Mouse (Mus musculus) splenic B cell, adult 2 months (primary cell): Measurements from ENCODE around the gene Grik2.

Experiments
- DNase-seq: peaks from one replicate; pipeline ENCODE4 v3.0.0-alpha.2; 2011; ENCODE audit warnings: low read depth, low spot score
- H3K27me3 ChIP-seq: 2 replicates; pipeline ENCODE4 v1.6.1; 2012; ENCODE audit warnings: mild to moderate bottlenecking, low read length, moderate library complexity, mixed read lengths; ENCODE audit not compliant: control insufficient read depth, poor library complexity, insufficient read depth, severe bottlenecking
- H3K36me3 ChIP-seq: 2 replicates; pipeline ENCODE4 v1.6.1; 2012; ENCODE audit warnings: mild to moderate bottlenecking, low read length, moderate library complexity, mixed read lengths; ENCODE audit not compliant: control insufficient read depth, poor library complexity, insufficient read depth, severe bottlenecking

The Grik2 gene

DNA sequence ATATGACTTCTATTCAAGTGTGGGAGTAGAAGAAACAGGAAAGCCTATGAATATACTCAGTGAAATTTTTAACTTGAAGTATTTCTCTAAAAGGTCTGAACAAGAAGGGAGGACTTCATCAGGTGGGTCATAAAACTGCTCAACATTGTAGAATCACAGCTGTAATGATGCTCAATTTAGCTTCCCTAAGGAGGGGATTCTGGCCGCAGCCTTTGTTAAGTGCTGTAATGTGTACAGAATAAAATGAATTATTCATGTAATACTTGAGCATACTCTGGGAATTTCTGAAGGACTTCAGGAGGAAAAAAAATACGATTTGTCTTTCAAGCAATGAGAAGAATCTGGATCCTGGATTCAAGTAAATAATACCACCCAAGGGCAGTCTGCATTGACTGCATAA lies 26.0 kb downstream of the Grik2 start:
- Histone ChIP-seq H3K36me3 (no peaks in the 10 kb centered on the region), H3K27me3 (no peaks in the 10 kb centered on the region)
- DNase-seq: no peak

DNA sequence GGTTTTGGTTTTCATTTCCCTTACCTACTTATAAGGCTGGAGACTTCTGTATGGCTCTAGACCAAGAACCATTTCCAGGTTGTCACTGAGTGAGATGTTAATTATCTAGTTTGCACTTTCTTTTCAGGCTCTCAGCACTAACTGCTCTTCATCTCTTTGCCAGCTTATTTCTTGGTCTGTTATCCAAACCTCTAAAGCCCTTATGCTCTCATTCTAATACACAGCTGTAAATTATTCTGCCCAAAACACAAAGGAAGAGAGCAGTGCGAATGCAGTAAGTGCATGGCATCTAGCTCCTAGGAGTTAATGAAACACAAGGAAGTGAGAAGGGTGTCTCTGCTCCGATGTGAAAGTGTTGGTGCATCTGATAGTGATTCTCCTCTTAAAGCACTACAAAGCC lies 36.8 kb downstream of the Grik2 start:
- Histone ChIP-seq H3K27me3 (no peaks in the 10 kb centered on the region), H3K36me3 (no peaks in the 10 kb centered on the region)
- no peak for DNase-seq

DNA sequence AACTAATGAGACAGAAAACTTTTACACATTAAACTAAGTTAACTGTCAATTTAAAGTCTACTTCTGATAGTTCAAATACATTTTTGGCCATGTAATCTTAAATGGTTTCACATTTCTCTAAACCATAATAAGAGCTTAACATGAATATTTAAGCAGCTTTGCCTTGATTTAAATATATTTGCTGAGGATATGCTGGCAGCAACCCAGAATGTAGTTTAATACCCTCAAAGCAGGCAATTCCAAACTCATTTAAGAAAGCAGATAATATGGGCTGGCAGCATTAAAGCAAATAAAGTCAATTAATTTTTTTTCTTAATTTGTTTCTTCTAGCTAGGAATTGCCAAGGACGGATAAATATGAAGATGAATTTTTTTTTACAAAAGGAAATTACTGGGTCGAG lies 56.7 kb downstream of the Grik2 start:
- Histone ChIP-seq H3K36me3 (no peaks in the 10 kb centered on the region), H3K27me3 (no peaks in the 10 kb centered on the region)
- DNase-seq: no peak

DNA sequence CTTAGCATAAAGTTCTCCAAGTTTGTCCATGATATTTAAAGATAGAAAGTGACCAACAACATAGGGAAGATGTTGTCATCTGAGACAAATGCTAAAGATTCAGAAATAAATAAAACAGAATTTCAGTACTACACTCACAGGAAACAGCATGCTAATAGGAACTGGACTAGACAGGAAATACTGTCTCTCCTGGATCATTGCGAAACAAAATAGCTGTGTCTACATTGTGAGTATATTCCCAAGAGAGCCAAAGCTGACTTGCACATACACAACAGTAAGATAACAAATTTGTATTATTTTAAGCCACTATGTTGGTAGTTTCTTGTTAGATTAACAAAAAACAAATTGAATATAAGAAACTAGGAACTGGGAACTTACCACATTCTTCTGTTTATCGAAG lies 64.9 kb downstream of the Grik2 start:
- no peak for DNase-seq
- Histone ChIP-seq H3K36me3 (no peaks in the 10 kb centered on the region), H3K27me3 (no peaks in the 10 kb centered on the region)

DNA sequence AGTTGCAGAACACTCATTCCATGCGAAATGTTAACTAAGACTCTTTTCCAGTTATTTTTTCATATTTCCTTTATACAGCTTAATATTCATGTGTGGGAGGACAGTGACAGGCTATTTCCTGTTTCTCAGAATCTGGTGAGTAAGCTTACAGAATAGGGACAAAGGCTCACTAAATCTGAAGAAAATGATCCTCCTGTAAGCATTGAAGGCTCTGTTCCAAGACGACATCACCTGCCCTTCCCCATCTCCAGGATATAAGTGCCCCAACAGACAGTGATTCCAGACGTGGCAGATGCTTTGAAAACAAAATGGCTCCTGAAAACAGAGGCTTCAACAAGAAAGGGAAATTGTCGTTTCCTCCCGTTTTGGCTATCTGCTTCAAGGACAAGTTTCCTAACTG lies 71.7 kb downstream of the Grik2 start:
- H3K27me3 ChIP-seq: no peaks in the 10 kb centered on the region
- no peaks in the 10 kb centered on the region for H3K36me3 ChIP-seq
- DNase-seq: no peak

DNA sequence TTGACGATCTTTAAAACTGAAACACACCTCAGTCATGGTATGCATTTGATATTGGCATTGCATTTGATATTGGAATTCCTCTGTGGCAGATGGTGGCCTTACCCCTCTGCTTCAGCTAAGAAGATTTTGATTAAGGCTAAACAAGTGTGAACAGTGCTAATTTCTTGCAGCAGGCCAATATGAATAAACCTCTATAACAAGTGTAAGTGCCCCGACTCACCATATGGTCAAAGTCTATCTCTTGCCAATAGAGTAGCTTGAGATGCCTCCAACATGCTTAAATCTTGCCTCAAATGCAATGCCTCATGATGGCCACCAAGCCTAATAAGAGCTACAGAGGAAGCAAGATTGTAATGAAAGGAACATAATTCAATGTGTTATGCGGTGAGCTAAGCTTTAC lies 78.8 kb downstream of the Grik2 start:
- no peak for DNase-seq
- Histone ChIP-seq H3K36me3 (no peaks in the 10 kb centered on the region), H3K27me3 (no peaks in the 10 kb centered on the region)

DNA sequence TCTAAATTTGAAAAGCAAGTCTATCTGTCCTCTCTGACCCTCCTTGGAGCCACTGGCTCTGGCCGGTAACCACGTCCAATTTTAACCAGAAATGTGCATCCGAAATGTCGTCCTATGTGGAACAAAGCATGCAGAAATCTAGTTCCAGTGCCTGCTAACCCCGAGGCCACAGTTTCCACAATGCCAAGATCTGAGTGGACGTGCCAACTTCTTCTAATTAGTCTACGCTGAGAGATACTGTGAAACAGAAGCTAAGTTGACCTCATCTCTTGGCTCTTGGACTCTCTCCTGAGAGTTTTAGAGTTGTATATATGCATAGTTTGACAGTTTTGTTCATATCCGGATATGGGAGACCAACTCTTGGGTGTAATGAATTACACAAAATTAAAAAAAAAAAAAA lies 84.1 kb downstream of the Grik2 start:
- Histone ChIP-seq H3K27me3 (no peaks in the 10 kb centered on the region), H3K36me3 (no peaks in the 10 kb centered on the region)
- no peak for DNase-seq

DNA sequence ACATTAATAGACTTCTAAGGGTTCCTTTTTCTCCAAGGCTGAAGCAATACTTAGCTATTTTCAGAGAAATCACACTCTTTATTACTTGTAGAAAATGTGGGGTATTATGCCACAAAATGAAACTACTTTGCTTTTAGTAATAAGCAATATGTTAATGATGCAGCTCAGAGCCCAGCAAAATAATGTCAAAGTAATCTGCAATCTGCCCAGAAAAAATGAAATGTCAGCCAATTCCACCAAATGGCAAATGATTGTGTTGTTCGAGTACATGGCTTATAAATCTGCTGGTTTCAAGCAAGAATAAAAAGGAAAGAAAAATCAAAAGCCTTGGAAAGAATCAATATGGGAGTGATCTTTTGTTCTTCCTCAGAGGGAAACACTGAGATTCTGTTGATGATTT lies 136.2 kb downstream of the Grik2 start:
- DNase-seq: no peak
- Histone ChIP-seq H3K27me3 (no peaks in the 10 kb centered on the region), H3K36me3 (no peaks in the 10 kb centered on the region)

DNA sequence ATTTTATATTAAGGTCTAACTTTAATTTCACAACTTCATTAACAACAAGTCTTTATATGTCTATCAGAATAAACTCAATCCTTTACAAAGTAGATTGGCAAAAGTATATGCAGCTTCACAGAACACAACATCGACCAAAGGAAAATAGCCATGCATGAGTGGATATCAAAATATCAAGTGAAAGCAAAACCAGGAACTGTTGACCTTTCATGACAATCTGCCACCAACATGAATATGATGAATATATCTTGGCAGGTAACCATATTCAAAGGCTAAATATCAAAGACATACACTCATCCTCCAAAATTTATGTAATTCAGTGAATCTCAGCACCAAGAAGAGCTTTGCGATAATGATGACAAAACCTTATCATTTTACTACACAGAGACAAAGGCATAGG lies 141.4 kb downstream of the Grik2 start:
- DNase-seq: no peak
- H3K27me3 ChIP-seq: no peaks in the 10 kb centered on the region

DNA sequence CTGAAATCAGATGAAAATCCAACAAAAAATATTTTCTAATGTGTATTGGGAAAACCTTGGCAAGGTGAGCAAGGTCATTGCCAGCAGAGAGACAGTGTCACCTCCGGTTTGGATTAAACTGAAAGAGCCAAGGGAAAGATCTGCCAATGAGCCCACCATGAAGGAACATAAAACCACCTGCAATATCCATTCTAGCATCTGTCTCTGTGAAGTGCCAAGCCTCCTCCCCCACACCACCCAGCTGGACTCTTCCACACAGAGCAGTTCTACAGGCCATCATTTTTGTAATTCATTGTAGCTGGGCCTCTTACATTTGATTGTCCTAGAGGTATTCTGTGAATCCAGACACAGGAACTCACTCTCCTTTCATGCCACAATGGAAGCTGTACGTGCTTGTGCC lies 148.7 kb downstream of the Grik2 start:
- no peak for DNase-seq
- no peaks in the 10 kb centered on the region for H3K27me3 ChIP-seq
- no peaks in the 10 kb centered on the region for H3K36me3 ChIP-seq

More for the DNA sequence above, 141.4 kb downstream of the Grik2 start:
- H3K36me3 ChIP-seq: no peaks in the 10 kb centered on the region

DNA sequence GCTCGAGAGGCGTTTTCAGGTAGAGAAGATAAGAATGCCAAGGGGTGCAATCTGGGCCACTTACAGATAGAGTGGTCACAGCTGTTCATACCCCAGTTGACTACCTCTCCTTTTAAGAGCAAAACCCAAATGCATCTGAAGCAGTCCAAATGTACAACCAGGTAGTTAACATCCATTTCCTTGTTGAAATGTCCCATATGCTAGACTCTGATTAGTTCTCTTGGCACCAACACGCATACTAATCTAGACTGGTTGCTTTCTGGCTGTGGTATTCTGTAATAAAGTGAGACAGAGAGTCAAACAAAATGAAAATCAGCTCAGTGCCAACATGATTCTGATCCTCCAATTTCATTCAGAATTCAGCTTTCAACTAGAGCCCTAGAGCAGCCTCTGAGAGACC lies 164.6 kb downstream of the Grik2 start:
- Histone ChIP-seq H3K27me3 (no peaks in the 10 kb centered on the region; the same call in 1 of the 2 replicates), H3K36me3 (no peaks in the 10 kb centered on the region)
- no peak for DNase-seq

DNA sequence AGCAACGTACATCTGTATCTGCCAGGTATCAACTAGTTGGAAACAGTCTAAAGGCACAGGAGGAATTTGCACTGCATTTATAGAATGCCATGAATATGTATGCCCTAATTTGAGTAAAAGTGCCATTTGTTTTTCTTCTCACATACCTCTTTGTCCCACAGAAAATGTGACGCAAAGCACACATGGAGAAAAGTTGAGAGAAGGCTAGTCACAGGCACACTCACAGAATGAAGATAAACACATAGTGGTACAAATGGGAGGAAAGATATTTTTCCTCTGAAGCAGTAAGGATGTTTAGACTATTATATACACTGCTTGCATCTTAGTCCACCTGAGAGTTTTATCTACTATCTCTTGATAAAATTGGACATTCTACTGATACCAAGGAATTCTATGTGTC lies 190.9 kb downstream of the Grik2 start:
- Histone ChIP-seq H3K27me3 (no peaks in the 10 kb centered on the region), H3K36me3 (no peaks in the 10 kb centered on the region)
- DNase-seq: no peak

DNA sequence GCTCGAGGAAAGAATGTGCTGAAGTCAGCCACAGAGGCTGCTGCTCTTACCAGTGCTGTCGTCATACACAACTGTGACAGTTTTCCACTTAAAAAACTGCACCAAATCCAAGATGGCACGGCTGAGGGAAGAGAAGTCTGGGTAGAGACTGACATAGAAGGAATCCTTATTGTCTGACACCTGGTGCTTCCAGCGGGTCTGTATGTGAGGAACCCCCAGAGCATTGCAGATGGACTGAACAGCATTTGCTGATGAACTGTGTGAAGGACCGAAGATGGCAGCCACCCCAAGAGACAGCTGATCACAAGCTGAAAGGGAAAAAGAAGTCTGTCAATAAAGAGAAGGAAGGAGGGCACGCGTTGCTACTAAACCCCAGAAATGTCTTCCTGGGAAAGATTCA lies 215.1 kb downstream of the Grik2 start:
- H3K27me3 ChIP-seq: no peaks in the 10 kb centered on the region
- no peaks in the 10 kb centered on the region for H3K36me3 ChIP-seq
- no peak for DNase-seq

DNA sequence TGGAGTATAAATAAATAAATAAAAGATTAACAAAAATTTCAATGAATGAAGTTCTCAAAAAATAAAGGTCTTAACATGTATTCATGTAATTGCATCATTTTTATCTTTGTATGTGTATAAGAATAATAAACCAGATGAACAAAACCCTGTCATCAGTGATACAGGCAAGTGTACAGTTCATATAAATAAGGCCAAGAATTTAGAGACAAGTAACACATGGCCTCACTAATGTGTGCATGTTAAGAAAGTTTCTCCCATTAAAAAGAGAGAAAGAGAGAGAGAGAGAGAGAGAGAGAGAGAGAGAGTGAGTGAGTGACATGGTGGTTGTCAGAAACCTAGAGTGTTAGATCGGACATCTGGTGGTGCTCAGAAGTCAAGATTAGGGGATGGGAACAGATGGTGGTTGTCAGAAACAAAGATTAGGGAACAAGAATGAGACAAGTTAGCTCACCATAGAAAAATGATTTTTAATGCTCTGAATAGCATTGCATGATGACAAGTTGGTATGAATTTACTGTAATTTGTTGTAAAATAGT lies 228.6 kb downstream of the Grik2 start:
- Histone ChIP-seq H3K36me3 (no peaks in the 10 kb centered on the region), H3K27me3 (no peaks in the 10 kb centered on the region)
- no peak for DNase-seq

DNA sequence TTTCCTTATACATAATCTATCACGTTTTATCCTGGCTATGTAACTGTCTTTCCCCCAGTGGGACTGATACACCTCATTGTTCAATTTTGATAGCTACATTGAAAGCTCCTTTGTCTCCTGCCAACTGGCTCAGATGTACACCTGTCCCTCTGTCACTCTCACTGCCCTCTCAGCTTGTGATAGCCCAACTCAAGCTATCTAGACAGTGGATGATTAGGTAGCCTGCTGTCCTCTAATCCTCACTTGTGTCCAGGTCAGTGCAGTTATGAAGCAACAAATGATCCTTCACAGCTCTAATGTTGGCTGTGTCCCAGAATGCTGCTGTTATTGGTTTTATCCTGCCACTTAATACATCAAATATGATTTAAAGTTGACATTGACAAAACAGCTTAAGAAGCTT lies 246.3 kb downstream of the Grik2 start:
- DNase-seq: no peak

DNA sequence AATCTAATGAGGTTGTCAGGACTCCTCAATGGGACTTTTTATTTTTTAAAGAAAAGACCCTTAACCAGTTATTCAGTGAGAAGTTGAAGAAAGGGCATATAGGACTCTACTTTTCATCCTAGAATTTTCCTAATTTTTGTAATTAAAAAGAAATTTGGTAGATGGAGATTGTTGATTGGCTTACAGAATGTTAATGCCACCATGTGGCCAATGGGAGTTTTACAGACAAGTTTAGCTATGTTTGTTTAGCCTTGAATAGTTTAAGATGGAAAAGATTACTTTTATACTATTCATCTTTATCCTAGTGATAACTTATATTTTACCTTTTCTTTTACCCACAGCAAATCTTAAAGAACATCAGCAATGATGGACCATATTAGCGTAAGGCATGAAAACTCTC lies 268.8 kb downstream of the Grik2 start:
- DNase-seq: no peak
- Histone ChIP-seq H3K27me3 (no peaks in the 10 kb centered on the region), H3K36me3 (no peaks in the 10 kb centered on the region)

More for the DNA sequence above, 246.3 kb downstream of the Grik2 start:
- H3K36me3 ChIP-seq: no peaks in the 10 kb centered on the region
- no peaks in the 10 kb centered on the region for H3K27me3 ChIP-seq
